Mouse (Mus musculus): ENCODE data around the gene Adh1. TPM values are rescaled to one million over a fixed set of nuclear protein-coding genes. Genes with fewer than 3 reads are reported as not detected.
A peak's percentile ranks its signal among the peaks of the same experiment; 100 is the strongest.

The Adh1 gene
- polyA plus RNA-seq (2015; fragmentation: Nextera tagmentation; extraction: Ambion mirVana), result 27.4 and 59.6 TPM in 2 replicates

- Histone ChIP-seq H3K27ac (no peak within 1 kb of the TSS), H3K9me3 (replicated peaks) (no peaks in the 10 kb centered on the region), H3K36me3 (no peaks in the 10 kb centered on the region), H3K4me1 (replicated peaks) (no peaks in the 10 kb centered on the region), H3K4me3 (no peak within 1 kb of the TSS), H3K9ac (no peak within 1 kb of the TSS), H3K4me2 (no peak within 1 kb of the TSS), H3K27me3 (no peaks in the 10 kb centered on the region)
- no peak for ATAC-seq (replicated peaks; ENCODE audit: insufficient number of reproducible peaks, insufficient read depth, low FRiP score, low read depth)
- 72% methylated on average over 11 of the region's 11 CpGs for WGBS
These were observed at the start of gene Adh1 for GRCm38 (mm10) chr3:138260721-138261669. Gene Adh1 (plus strand): TSS chr3:138260991.

- no peak overlapping the region for H3K4me2 ChIP-seq
- no peak for ATAC-seq (replicated peaks; ENCODE audit: insufficient number of reproducible peaks, insufficient read depth, low FRiP score, low read depth)
- H3K4me3 ChIP-seq, result no peak overlapping the region
- H3K9me3 ChIP-seq (replicated peaks), result no peaks in the 10 kb centered on the region; the same call in 1 of the 2 replicates
- 92% methylated on average over 4 of the region's 4 CpGs for WGBS
- no peaks in the 10 kb centered on the region for H3K4me1 ChIP-seq (replicated peaks)
- H3K27me3 ChIP-seq, result no peaks in the 10 kb centered on the region
- no peaks in the 10 kb centered on the region for H3K36me3 ChIP-seq
- no peak overlapping the region for H3K27ac ChIP-seq
- no peak overlapping the region for H3K9ac ChIP-seq
These were observed 48.3 kb upstream of the Adh1 start for GRCm38 (mm10) chr3:138212431-138212951.

GRCm38 (mm10) chr3:138215395-138215989, 45.3 kb upstream of the Adh1 start:
- Histone ChIP-seq H3K27ac (no peak overlapping the region), H3K9me3 (replicated peaks) (no peaks in the 10 kb centered on the region; the same call in 1 of the 2 replicates), H3K4me2 (no peak overlapping the region), H3K4me1 (replicated peaks) (no peaks in the 10 kb centered on the region), H3K27me3 (no peaks in the 10 kb centered on the region), H3K4me3 (no peak overlapping the region), H3K9ac (no peak overlapping the region), H3K36me3 (no peaks in the 10 kb centered on the region)
- 54% methylated on average over 11 of the region's 11 CpGs for WGBS
- ATAC-seq (replicated peaks; ENCODE audit: insufficient number of reproducible peaks, insufficient read depth, low FRiP score, low read depth), result no peak

- H3K4me1 ChIP-seq (replicated peaks), result no peaks in the 10 kb centered on the region
- WGBS, result 80% methylated on average over 8 of the region's 8 CpGs
- ATAC-seq (replicated peaks; ENCODE audit: insufficient number of reproducible peaks, insufficient read depth, low FRiP score, low read depth), result no peak
These were observed 44.7 kb upstream of the Adh1 start for GRCm38 (mm10) chr3:138216091-138216490.

GRCm38 (mm10) chr3:138217631-138218264, 43.0 kb upstream of the Adh1 start, which contains the start of gene Adh7:
Gene Adh7 (plus strand): TSS chr3:138217760.
- Histone ChIP-seq H3K4me2 (no peak within 1 kb of the TSS), H3K9me3 (replicated peaks) (no peaks in the 10 kb centered on the region; the same call in 1 of the 2 replicates), H3K4me3 (no peak within 1 kb of the TSS), H3K27ac (no peak within 1 kb of the TSS), H3K27me3 (no peaks in the 10 kb centered on the region), H3K9ac (no peak within 1 kb of the TSS), H3K4me1 (replicated peaks) (no peaks in the 10 kb centered on the region), H3K36me3 (no peaks in the 10 kb centered on the region)
- WGBS, result 75% methylated on average over 10 of the region's 10 CpGs
- no peak for ATAC-seq (replicated peaks; ENCODE audit: insufficient number of reproducible peaks, insufficient read depth, low FRiP score, low read depth)

More at GRCm38 (mm10) chr3:138216091-138216490, 44.7 kb upstream of the Adh1 start:
- Histone ChIP-seq H3K27me3 (no peaks in the 10 kb centered on the region), H3K4me3 (no peak overlapping the region), H3K4me2 (no peak overlapping the region), H3K36me3 (no peaks in the 10 kb centered on the region), H3K27ac (no peak overlapping the region), H3K9me3 (replicated peaks) (no peaks in the 10 kb centered on the region; the same call in 1 of the 2 replicates), H3K9ac (no peak overlapping the region)

- no peak overlapping the region for H3K9ac ChIP-seq
- no peak overlapping the region for H3K4me2 ChIP-seq
- no peaks in the 10 kb centered on the region for H3K27me3 ChIP-seq
- no peaks in the 10 kb centered on the region for H3K9me3 ChIP-seq (replicated peaks)
- H3K4me1 ChIP-seq (replicated peaks), result no peaks in the 10 kb centered on the region
- 84% methylated on average over 11 of the region's 11 CpGs for WGBS
- no peak overlapping the region for H3K27ac ChIP-seq
- no peak for ATAC-seq (replicated peaks; ENCODE audit: insufficient number of reproducible peaks, insufficient read depth, low FRiP score, low read depth)
- no peak overlapping the region for H3K4me3 ChIP-seq
- H3K36me3 ChIP-seq, result no peaks in the 10 kb centered on the region
These were observed 39.7 kb upstream of the Adh1 start for GRCm38 (mm10) chr3:138221116-138221515.

- no peaks in the 10 kb centered on the region for H3K9me3 ChIP-seq (replicated peaks)
- no peak overlapping the region for H3K4me2 ChIP-seq
- ATAC-seq (replicated peaks; ENCODE audit: insufficient number of reproducible peaks, insufficient read depth, low FRiP score, low read depth), result no peak
- H3K4me1 ChIP-seq (replicated peaks), result no peaks in the 10 kb centered on the region
- no peaks in the 10 kb centered on the region for H3K27me3 ChIP-seq
- 63% methylated on average over 4 of the region's 4 CpGs for WGBS
- no peak overlapping the region for H3K4me3 ChIP-seq
- H3K27ac ChIP-seq, result no peak overlapping the region
- H3K36me3 ChIP-seq, result no peaks in the 10 kb centered on the region
- no peak overlapping the region for H3K9ac ChIP-seq
These were observed 38.3 kb upstream of the Adh1 start for GRCm38 (mm10) chr3:138222511-138222910.

GRCm38 (mm10) chr3:138222952-138223351, 37.8 kb upstream of the Adh1 start:
- ATAC-seq (replicated peaks; ENCODE audit: insufficient number of reproducible peaks, insufficient read depth, low FRiP score, low read depth), result 0 out of 2 replicates have a peak, but pooled peaks have one; percentile 31

GRCm38 (mm10) chr3:138224363-138224954, 36.3 kb upstream of the Adh1 start:
- no peak overlapping the region for H3K9ac ChIP-seq
- WGBS, result 79% methylated on average over 13 of the region's 13 CpGs
- no peak overlapping the region for H3K4me2 ChIP-seq
- H3K9me3 ChIP-seq (replicated peaks), result no peaks in the 10 kb centered on the region
- no peaks in the 10 kb centered on the region for H3K4me1 ChIP-seq (replicated peaks)
- H3K27me3 ChIP-seq, result no peaks in the 10 kb centered on the region
- no peak overlapping the region for H3K4me3 ChIP-seq
- H3K27ac ChIP-seq, result no peak overlapping the region
- no peaks in the 10 kb centered on the region for H3K36me3 ChIP-seq
- no peak for ATAC-seq (replicated peaks; ENCODE audit: insufficient number of reproducible peaks, insufficient read depth, low FRiP score, low read depth)

More at GRCm38 (mm10) chr3:138222952-138223351, 37.8 kb upstream of the Adh1 start:
- Histone ChIP-seq H3K9ac (no peak overlapping the region), H3K27ac (no peak overlapping the region), H3K27me3 (no peaks in the 10 kb centered on the region), H3K4me2 (no peak overlapping the region), H3K4me3 (no peak overlapping the region), H3K36me3 (no peaks in the 10 kb centered on the region), H3K9me3 (replicated peaks) (no peaks in the 10 kb centered on the region), H3K4me1 (replicated peaks) (no peaks in the 10 kb centered on the region)
- WGBS, result 39% methylated on average over 5 of the region's 5 CpGs

GRCm38 (mm10) chr3:138225331-138225730, 35.5 kb upstream of the Adh1 start:
- no peak overlapping the region for H3K9ac ChIP-seq
- H3K36me3 ChIP-seq, result no peaks in the 10 kb centered on the region
- no peak overlapping the region for H3K4me3 ChIP-seq
- H3K9me3 ChIP-seq (replicated peaks), result no peaks in the 10 kb centered on the region
- H3K4me1 ChIP-seq (replicated peaks), result no peaks in the 10 kb centered on the region
- H3K4me2 ChIP-seq, result no peak overlapping the region
- no peak for ATAC-seq (replicated peaks; ENCODE audit: insufficient number of reproducible peaks, insufficient read depth, low FRiP score, low read depth)
- H3K27me3 ChIP-seq, result no peaks in the 10 kb centered on the region
- no peak overlapping the region for H3K27ac ChIP-seq
- 75% methylated on average over 7 of the region's 7 CpGs for WGBS

- H3K9ac ChIP-seq, result no peak overlapping the region
- no peaks in the 10 kb centered on the region for H3K27me3 ChIP-seq
- no peak overlapping the region for H3K4me3 ChIP-seq
- H3K4me2 ChIP-seq, result no peak overlapping the region
- H3K36me3 ChIP-seq, result no peaks in the 10 kb centered on the region
- no peak overlapping the region for H3K27ac ChIP-seq
- no peaks in the 10 kb centered on the region for H3K4me1 ChIP-seq (replicated peaks)
- H3K9me3 ChIP-seq (replicated peaks), result no peaks in the 10 kb centered on the region
- 31% methylated on average over 7 of the region's 7 CpGs for WGBS
- ATAC-seq (replicated peaks; ENCODE audit: insufficient number of reproducible peaks, insufficient read depth, low FRiP score, low read depth), result no peak
These were observed 34.9 kb upstream of the Adh1 start for GRCm38 (mm10) chr3:138225853-138226252.
